Mouse (Mus musculus): ENCODE results near the gene Sox6.

GRCm38 (mm10) chr7:115446481-115447016 lies 592.0 kb downstream of the Sox6 start:
- TF ChIP-seq CTCF (IDR thresholded peaks at IDR 0.05; ENCODE audit: low read depth, low read length) (no peak), POLR2A (IDR thresholded peaks at IDR 0.05; ENCODE audit: borderline replicate concordance, low read depth, low read length) (no peak)
